Mouse (Mus musculus) c-Kit-positive CD71-positive TER-119-positive erythroid progenitor cells, embryonic 14.5 days (primary cell): ENCODE data around the gene Pphln1.

Experiments
- DNase-seq: peaks from one replicate; pipeline ENCODE4 v3.0.0-alpha.2; 2013; ENCODE audit warnings: low spot score

The Pphln1 gene

DNA sequence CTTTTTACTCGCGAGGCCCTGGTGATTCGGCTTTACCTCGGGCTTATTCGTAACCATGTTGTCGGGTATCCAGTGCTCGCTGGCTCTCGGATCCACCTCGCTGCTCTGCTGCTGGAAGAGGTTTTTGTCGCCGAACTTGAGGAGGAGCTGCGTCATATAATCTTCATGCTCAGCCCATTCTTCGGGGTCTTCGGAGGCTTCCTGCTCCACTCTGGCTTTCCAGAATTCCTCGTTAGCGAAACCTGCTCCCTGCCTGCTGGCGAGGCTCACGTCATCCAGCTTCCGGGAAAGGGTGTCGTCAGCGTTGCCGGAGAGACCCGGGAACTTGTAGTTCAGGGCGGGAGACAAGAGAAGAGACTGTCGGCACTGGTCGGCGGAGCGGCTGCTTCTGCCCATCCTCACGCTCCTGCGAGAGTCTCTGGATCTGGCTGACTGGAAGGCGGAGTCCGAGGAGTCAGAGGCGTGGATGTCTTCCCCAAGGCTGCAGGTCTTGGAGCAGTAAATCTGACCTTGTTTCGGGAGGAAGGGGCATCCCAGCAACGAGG, 105.1 kb downstream of the Pphln1 start:
- no peak for DNase-seq

- no peak for DNase-seq
Observed at GRCm38 (mm10) chr15:93504808-93505207, 106.7 kb downstream of the Pphln1 start.

- DNase-seq = no peak
Observed at GRCm38 (mm10) chr15:93510690-93511336, 112.7 kb downstream of the Pphln1 start.

GRCm38 (mm10) chr15:93512437-93512836, 114.3 kb downstream of the Pphln1 start:
- DNase-seq = no peak

- DNase-seq = no peak
Observed at GRCm38 (mm10) chr15:93513939-93514341, 115.8 kb downstream of the Pphln1 start.

DNA sequence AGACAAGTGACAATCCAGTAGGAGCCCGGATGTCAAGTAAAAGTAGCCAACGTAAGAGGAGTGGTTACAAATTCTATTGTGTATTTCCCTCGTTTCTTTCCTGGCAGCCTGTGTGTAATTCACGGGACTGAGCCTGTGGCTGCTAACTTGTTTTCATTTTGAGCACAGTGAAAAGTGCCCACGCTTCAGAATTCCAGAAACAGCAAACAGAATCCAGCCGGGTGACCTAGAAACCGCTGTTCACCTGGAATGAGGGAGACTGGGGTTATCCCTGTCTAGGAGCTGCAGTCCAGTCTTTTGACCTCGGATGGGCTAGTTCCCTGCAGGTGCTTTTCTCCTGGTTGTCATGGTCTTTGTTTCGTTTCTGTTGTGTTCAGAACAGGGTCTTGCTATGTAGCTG, 117.2 kb downstream of the Pphln1 start:
- no peak for DNase-seq

GRCm38 (mm10) chr15:93517022-93517565, 118.9 kb downstream of the Pphln1 start:
- no peak for DNase-seq

- DNase-seq = no peak
Observed at GRCm38 (mm10) chr15:93518143-93518902, 120.2 kb downstream of the Pphln1 start.

DNA sequence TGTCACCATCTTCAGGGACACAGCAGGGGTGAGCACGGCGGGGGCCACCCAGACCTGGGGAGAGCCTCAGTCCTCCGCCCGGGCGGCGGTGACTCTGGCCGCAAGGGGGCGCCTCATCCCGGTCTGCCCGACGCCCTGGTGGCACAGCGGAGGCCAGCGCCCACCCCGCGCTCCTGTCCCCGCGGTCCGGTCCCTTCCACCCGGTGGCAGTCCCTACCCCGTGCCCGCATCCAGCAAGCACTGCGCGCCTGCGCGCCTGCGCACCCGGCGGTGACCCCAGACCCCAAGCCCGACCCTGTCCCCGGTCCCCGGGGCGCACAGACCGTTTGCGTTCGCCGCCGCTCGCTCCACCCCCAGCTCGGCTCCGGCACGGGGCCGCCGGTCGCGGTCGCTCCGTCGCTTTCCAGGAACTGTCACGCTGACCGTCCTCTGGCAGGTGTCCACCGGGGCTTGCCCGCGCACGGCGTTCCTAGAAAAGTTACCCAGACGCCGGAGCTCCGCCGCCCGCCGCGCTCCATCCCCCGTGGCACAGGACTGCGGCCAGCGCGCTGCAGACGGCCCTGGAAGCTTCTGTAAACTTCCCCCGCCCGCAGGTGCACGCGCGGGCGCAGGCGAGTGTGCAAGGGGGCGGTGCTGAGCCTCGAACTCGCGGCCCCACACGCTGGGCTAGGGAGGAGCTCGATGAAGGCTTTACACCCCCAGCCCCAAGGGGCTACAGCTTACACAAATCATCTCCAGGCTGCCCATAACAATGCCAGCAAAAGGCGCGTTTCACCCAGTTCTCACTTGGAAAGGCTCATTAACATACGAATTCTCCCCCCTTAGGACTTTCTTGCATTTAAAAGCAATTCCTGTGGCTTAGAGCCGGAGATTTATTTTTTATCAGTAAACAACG, 121.0 kb downstream of the Pphln1 start:
- DNase-seq = peak; percentile 67

DNA sequence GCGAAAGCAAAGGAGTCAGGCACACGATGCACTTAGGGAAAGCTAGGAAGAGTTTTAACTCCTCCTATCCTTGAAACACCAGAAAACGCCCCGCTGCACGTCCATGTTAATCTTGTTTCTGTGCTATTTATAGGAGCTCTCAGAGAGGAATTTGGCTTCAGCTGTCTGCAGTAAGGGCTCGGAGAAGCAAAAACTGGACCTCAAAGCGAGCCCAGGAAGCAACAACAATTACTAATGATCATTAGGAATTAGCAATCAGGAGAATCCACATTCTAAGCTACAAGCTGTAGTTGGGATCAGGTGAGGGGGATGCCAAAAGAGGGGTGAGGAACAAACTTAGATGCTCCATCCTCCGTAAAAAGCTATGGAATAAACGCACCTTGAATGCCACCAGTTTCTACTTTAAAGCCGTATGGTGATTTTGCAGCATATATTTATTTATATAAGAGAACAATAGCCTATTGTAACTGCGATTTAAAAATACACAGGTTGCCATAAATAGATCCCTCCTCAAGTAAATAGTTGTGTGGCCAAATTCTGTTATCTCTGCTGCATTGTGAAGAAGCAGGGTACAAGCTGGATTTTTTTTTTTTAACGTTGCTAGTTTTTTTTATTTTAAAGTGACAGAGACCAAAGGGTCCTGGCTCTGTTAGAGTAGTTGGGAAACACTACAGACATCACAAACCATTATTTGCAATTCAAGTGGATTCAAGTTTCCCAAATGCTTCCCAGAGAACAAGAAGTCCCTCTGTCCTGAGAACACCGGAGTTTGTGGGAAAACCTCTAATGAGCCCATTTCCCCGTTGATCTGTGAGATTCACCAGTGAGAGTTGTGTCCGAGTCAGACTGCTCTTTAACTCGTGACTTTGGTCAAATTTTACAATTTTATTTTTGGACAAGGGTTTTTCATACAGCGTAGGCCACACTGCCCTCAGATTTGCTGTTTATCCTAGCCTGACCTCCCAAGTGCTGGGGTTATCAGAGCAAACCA, 122.0 kb downstream of the Pphln1 start:
- DNase-seq = no peak

GRCm38 (mm10) chr15:93521088-93521786, 123.1 kb downstream of the Pphln1 start:
- no peak for DNase-seq

DNA sequence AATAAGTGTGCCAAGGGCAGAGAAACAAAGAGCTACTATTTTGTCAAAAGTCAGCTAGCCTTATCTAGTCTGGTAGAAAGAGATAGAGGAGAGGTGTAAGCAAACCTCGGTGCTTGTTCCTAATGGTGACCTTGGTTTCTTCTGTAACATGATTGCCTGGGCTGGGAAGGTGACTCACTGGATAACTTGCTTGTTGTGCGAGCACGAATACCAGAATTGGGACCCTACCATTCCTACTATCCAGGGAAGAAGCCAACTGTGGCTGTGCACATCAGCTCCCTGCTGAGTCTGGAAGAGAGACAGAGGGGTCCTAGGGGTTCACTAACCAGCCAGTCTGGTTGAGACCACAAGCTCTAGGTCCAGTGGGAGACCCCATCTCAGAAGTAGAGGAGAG, 123.6 kb downstream of the Pphln1 start:
- DNase-seq = no peak

DNA sequence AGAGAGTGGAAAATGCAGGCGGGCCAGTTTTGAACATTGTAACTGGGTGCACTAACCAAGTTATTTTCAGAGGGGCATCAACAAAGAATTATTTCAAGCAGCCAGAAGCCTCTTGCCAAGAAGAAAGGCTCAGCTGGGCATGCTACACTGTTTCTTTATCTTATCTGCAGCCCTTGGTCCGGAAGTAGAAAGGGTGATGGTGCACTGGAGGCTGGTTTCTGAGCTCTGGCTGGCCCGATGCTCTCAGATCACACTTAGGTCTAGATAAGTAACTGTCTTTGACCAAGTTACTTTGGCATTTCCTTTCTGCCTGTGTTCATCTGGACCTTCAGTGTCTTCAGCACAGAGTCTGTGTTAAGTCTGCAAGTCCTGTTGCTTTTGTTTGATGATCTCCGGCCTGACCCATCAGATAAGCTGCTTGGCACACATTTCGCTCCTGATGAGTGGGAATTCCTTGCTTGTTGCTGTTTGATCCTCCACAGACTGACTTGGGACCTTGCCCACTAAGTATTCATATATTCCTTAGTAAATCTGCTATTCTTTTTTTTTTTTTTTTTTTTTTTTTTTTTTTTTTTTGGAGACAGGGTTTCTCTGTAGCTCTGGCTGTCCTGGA, 127.3 kb downstream of the Pphln1 start:
- no peak for DNase-seq

- no peak for DNase-seq
Observed at GRCm38 (mm10) chr15:93529831-93530702, 131.9 kb downstream of the Pphln1 start.

- DNase-seq = no peak
Observed at GRCm38 (mm10) chr15:93530703-93531032, 132.5 kb downstream of the Pphln1 start.

GRCm38 (mm10) chr15:93536191-93536590, 138.0 kb downstream of the Pphln1 start:
- DNase-seq = no peak

GRCm38 (mm10) chr15:93537745-93538144, 139.6 kb downstream of the Pphln1 start:
- no peak for DNase-seq

DNA sequence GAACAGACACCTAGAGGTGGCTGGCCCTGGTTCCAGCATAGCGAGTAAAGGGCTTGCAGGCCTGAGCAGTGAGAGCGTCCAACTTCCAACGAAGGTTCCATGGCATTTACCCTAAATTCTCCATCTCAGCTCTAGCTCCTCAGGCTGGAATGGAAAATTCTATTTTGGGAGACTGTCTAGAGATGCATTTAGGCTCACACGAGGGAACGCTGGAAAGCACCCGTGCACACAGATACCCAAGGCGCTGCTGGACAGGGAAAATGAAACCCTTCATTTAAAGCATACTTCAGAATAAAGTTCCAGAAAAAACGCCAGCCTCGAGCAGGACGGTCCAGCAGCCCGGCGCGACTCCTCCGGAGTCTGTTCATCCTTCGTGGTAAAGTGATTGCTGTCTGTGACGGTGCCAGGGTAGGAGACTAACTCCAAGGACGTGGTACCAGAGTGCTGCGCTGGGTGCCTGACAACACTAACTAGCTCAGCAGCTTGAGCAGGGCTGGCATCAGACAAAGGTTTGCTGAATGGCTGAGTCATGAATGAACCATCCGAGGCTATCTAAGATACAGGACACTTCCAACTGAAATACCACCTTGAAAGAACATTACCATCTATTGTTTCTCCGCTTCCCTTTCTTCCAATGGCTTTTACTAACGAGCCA, 140.5 kb downstream of the Pphln1 start:
- no peak for DNase-seq
